Mouse (Mus musculus): ENCODE measurements around the gene Hyal3.

GRCm38 (mm10) chr9:107556346-107556745, 24.3 kb upstream of the Hyal3 start:
- TF ChIP-seq CTCF (IDR thresholded peaks at IDR 0.05) = no peak
- no peak for TF ChIP-seq EP300 (IDR thresholded peaks at IDR 0.05)

All from lung, postnatal 0 days (tissue).